Comparison of ENCODE assay signal across 8 mouse cellular contexts in the genomic region with DNA sequence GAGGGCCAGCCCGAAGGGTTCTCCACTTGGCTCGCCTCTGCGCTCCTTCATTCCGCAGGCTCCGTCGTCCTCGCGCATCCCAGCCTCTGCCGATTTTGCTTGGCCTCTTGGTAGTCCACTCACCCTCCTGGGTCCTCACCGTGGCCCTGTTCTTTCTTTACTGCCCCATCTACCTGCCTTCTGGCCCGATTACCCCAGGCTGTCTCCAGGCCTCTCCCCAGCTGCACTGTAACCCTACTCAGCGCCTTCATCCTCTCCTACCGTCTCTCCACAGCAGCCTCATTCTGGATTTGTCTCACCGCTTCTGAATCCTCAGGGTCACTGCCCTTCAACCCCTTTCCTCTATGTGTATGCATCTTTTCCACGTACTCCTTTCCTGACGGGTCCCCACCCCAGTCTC. TPM values are rescaled to one million over a fixed set of nuclear protein-coding genes. Genes with fewer than 3 reads are reported as not detected.
DNase-seq lines count a peak whose midpoint lies in the region; ATAC-seq and TF ChIP-seq lines count a peak whose summit lies in the region.

No protein-coding gene starts in this region.

- H3K9ac ChIP-seq in embryonic facial prominence, embryonic 13.5 days = peak overlapping the region; percentile 79
- H3K9ac ChIP-seq in intestine, postnatal 0 days (ENCODE audit: low read depth, low read length) = peak overlapping the region; percentile 46
- H3K9ac ChIP-seq in neural tube, embryonic 12.5 days = peak overlapping the region; percentile 64

- H3K36me3 ChIP-seq in embryonic facial prominence, embryonic 13.5 days = no peaks in the 10 kb centered on the region
- no peaks in the 10 kb centered on the region for H3K36me3 ChIP-seq in intestine, postnatal 0 days (ENCODE audit: control insufficient read depth, insufficient read depth)
- H3K36me3 ChIP-seq in neural tube, embryonic 12.5 days = no peaks in the 10 kb centered on the region

- TF ChIP-seq CTCF in layer of hippocampus, adult 2 months (conservative IDR thresholded peaks at IDR 0.05) = no peak
- no peak for TF ChIP-seq CTCF in intestine, postnatal 0 days (IDR thresholded peaks at IDR 0.05; ENCODE audit: low read depth)

- H3K27ac ChIP-seq in layer of hippocampus, adult 2 months = peak overlapping the region; percentile 97
- H3K27ac ChIP-seq in embryonic facial prominence, embryonic 13.5 days = peak overlapping the region; percentile 74
- no peak overlapping the region; the same call in 1 of the 2 replicates for H3K27ac ChIP-seq in intestine, postnatal 0 days (ENCODE audit: low read depth, low read length)
- H3K27ac ChIP-seq in neural tube, embryonic 12.5 days = peak overlapping the region; percentile 37; the same call in 1 of the 2 replicates

- H3K4me1 ChIP-seq in embryonic facial prominence, embryonic 13.5 days = peaks cover 4% of the 10 kb centered on the region
- H3K4me1 ChIP-seq in intestine, postnatal 0 days (replicated peaks; ENCODE audit: control insufficient read depth, insufficient read depth, low read length) = 0 out of 2 replicates have a peak, but pooled peaks cover 3% of the 10 kb centered on the region
- H3K4me1 ChIP-seq in neural tube, embryonic 12.5 days = peaks cover 6% of the 10 kb centered on the region; the same call in 1 of the 2 replicates

- DNase-seq in layer of hippocampus, adult 2 months (ENCODE audit: low spot score in 2 of 2) = no peak
- no peak for DNase-seq in layer of hippocampus, adult 9-11 months
- no peak for DNase-seq in ovary, postnatal 10 days (ENCODE audit: low spot score)
- no peak for DNase-seq in layer of hippocampus, postnatal 36 days
- no peak for DNase-seq in thymus, postnatal 4 days

- no peaks in the 10 kb centered on the region for H3K9me3 ChIP-seq in embryonic facial prominence, embryonic 13.5 days
- H3K9me3 ChIP-seq in intestine, postnatal 0 days (ENCODE audit: control insufficient read depth) = no peaks in the 10 kb centered on the region
- H3K9me3 ChIP-seq in neural tube, embryonic 12.5 days = no peaks in the 10 kb centered on the region

- H3K4me2 ChIP-seq in embryonic facial prominence, embryonic 13.5 days = peak overlapping the region; percentile 81
- H3K4me2 ChIP-seq in intestine, postnatal 0 days (replicated peaks; ENCODE audit: low read depth) = peak overlapping the region; percentile 78
- H3K4me2 ChIP-seq in neural tube, embryonic 12.5 days (replicated peaks) = peak overlapping the region; percentile 64

- WGBS in embryonic facial prominence, embryonic 13.5 days = 2% methylated on average over 16 of the region's 16 CpGs
- 12% methylated on average over 16 of the region's 16 CpGs for WGBS in intestine, postnatal 0 days
- WGBS in neural tube, embryonic 12.5 days = 1% methylated on average over 16 of the region's 16 CpGs

- H3K27me3 ChIP-seq in embryonic facial prominence, embryonic 13.5 days = no peaks in the 10 kb centered on the region
- H3K27me3 ChIP-seq in intestine, postnatal 0 days (replicated peaks; ENCODE audit: control insufficient read depth, insufficient read depth, low read length) = no peaks in the 10 kb centered on the region
- H3K27me3 ChIP-seq in neural tube, embryonic 12.5 days (replicated peaks) = no peaks in the 10 kb centered on the region

- H3K4me3 ChIP-seq in layer of hippocampus, adult 2 months = peak overlapping the region; percentile 76
- peak overlapping the region; percentile 59 for H3K4me3 ChIP-seq in embryonic facial prominence, embryonic 13.5 days
- peak overlapping the region; percentile 49 for H3K4me3 ChIP-seq in intestine, postnatal 0 days (ENCODE audit: low read depth, low read length)
- peak overlapping the region; percentile 43 for H3K4me3 ChIP-seq in neural tube, embryonic 12.5 days

- ATAC-seq in embryonic facial prominence, embryonic 13.5 days (ENCODE audit: insufficient number of reproducible peaks, insufficient read depth, low FRiP score, low TSS enrichment, low read depth) = peak; percentile 43; the same call in 1 of the 2 replicates
- ATAC-seq in intestine, postnatal 0 days = no peak
- no peak; the same call in 1 of the 2 replicates for ATAC-seq in neural tube, embryonic 12.5 days (ENCODE audit: low FRiP score, low read depth)

RNA-seq across cellular contexts. Expression of a gene that starts 0.4 kb away (rescaled TPM):
- 1 to 10 TPM; 2.0 to 2.1 TPM for total RNA-seq in layer of hippocampus, adult 2 months (2021)
- 2.6 and 2.7 TPM in 2 replicates for polyA plus RNA-seq in embryonic facial prominence, embryonic 13.5 days (2015; fragmentation: Nextera tagmentation; extraction: Ambion mirVana)
- polyA plus RNA-seq in intestine, postnatal 0 days (2015; fragmentation: Nextera tagmentation; extraction: Ambion mirVana) = 0.69 and 0.98 TPM in 2 replicates
- polyA plus RNA-seq in neural tube, embryonic 12.5 days (2016; fragmentation: Nextera tagmentation; extraction: Ambion mirVana) = 1.4 and 1.5 TPM in 2 replicates
- 1 to 10 TPM in 1 of 2 experiments, under 1 TPM in 1; 0.77 to 1.7 TPM for total RNA-seq in layer of hippocampus, postnatal 36 days (2021)
